Mouse (Mus musculus) liver, adult 2 months (tissue): ENCODE results near the gene Tango2. TPM values are rescaled to one million over a fixed set of nuclear protein-coding genes. Genes with fewer than 3 reads are reported as not detected.

Source experiments
- DNase-seq: peaks from one replicate; pipeline ENCODE4 v3.0.0-alpha.2; 2011; ENCODE audit warnings: low read depth, low spot score; ENCODE audit errors: extremely low read depth
- H3K27ac ChIP-seq: fragments of 200-500 bp; replicated peaks from 2 replicates; pipeline ENCODE4 v1.5.1; 2012; ENCODE audit warnings: low read depth, mild to moderate bottlenecking, control low read depth, inconsistent platforms, low read length; ENCODE audit not compliant: insufficient read depth
- H3K27me3 ChIP-seq: fragments of 200-500 bp; 2 replicates; pipeline ENCODE4 v1.6.1; 2012; ENCODE audit warnings: mild to moderate bottlenecking, moderate library complexity, low read length, inconsistent platforms; ENCODE audit not compliant: control insufficient read depth, insufficient read depth
- H3K36me3 ChIP-seq: fragments of 200-500 bp; 2 replicates; pipeline ENCODE4 v1.6.1; 2012; ENCODE audit warnings: low read length, inconsistent platforms; ENCODE audit not compliant: control insufficient read depth, insufficient read depth
- H3K4me1 ChIP-seq: fragments of 200-500 bp; 2 replicates; pipeline ENCODE4 v1.6.1; 2011; ENCODE audit warnings: low read length; ENCODE audit not compliant: control insufficient read depth, insufficient read depth
- H3K4me3 ChIP-seq: fragments of 200-500 bp; 2 replicates; pipeline ENCODE4 v1.5.1; 2011; ENCODE audit warnings: low read depth, mild to moderate bottlenecking, control low read depth, low read length, moderate library complexity; ENCODE audit not compliant: insufficient read depth
- H3K79me2 ChIP-seq: fragments of 200-500 bp; 2 replicates; pipeline ENCODE4 v1.6.1; 2012; ENCODE audit warnings: inconsistent platforms, mild to moderate bottlenecking, low read length, moderate library complexity; ENCODE audit not compliant: control insufficient read depth, insufficient read depth
- H3K9ac ChIP-seq: fragments of 200-500 bp; 2 replicates; pipeline ENCODE4 v1.6.1; 2012; ENCODE audit warnings: low read depth, mild to moderate bottlenecking, control low read depth, inconsistent platforms, low read length
- CTCF ChIP-seq: fragments of 200-500 bp; IDR thresholded peaks from 2 replicates; pipeline ENCODE4 v1.5.1; 2011; ENCODE audit warnings: low read depth, low read length, control low read depth
- POLR2A ChIP-seq: fragments of 200-500 bp; IDR thresholded peaks from 2 replicates; pipeline ENCODE4 v1.6.1; 2011; ENCODE audit warnings: low read length, control low read depth; ENCODE audit not compliant: insufficient read depth; ENCODE audit errors: extremely low read depth
- WGBS: fragments of 180-500 bp; shearing (Covaris S2); methylation state at CpG from one replicate; pipeline ENCODE4 v1.1.7; 2018; 5-methylcytosine and 5-hydroxymethylcytosine counted together
- polyA plus RNA-seq: library from polyadenylated mRNA; depleted of rRNA; stranded (reverse); fragments of >200 nt; gene quantifications from 2 replicates; pipeline ENCODE4 v1.2.3, GENCODE M21; 2012
- total RNA-seq: library from RNA; depleted of rRNA; stranded (reverse); fragments of >200 nt; gene quantifications from 2 replicates; pipeline ENCODE4 v1.2.3, GENCODE M21; 2014

Tango2 gene
- total and polyA plus RNA-seq, 2 experiments, result 57.1 to 58.0 TPM

DNA sequence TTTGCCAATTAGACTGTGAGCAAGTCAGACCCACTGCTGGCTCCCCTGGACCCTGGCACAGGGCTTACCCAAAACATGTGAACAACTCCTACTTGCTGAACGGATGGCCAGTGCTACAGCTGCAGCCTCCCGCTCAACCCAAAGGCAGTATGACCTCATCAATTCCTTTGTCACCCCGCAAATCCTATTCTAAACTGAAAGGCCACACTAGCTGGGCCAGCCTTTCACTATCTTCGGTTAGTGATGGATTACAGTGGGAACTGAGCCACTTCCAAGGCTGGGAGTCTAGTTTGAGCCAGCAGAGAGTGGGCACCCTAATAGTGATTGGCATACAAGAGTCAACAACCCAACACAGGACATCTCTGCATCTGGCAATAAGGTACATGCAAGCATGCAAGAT is 59.7 kb downstream of the Tango2 start:
- WGBS, result 14% methylated on average over 4 of the region's 4 CpGs
- no peak for DNase-seq
- Histone ChIP-seq H3K9ac (peak overlapping the region; percentile 87), H3K36me3 (peaks cover 8% of the 10 kb centered on the region), H3K27ac (no peak overlapping the region), H3K27me3 (no peaks in the 10 kb centered on the region), H3K4me3 (peak overlapping the region; percentile 88), H3K79me2 (peaks cover 17% of the 10 kb centered on the region), H3K4me1 (peaks cover 9% of the 10 kb centered on the region)
- TF ChIP-seq CTCF (no peak), POLR2A (no peak)

DNA sequence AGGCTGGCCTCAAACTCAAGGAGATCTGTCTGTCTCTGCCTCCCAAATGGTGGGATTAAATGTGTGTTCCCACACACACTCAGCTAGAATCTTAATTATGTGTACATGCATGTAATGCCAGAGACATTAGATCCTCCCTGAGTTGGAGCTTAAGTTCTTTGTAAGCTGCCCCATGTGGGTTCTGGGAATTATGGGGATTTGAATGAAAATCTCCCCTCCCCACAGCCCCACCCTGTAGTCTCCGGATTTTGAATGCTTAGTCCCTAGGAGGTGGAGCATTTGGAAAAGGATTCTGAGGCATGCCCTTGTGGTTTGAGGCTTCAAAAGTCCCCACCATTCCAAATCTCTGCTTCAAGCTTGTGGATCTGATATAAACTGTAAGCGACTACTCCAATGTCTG is 72.7 kb downstream of the Tango2 start:
- H3K36me3 ChIP-seq, result peaks cover 52% of the 10 kb centered on the region

DNA sequence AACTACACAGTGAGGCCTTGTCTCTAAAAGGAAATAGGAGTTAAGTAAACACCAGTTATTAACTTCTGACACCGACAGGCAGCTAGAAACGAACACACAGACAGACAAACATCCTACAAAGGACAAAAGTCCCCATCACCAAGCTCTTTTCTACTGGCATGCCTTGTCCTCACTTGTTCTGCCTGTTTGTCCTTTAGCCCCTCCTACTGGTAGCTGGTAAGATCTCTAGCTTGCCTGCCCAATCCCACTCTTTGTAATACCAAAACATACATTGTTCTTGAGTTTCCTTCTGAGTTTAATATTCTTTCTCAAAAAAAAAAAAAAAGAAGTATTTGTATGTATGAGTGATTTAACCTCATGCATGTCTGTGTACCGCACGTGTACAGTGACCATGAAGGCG is 79.7 kb downstream of the Tango2 start:
- no peak overlapping the region for H3K9ac ChIP-seq
- no peak overlapping the region for H3K4me3 ChIP-seq
- TF ChIP-seq CTCF, result no peak
- TF ChIP-seq POLR2A, result no peak
- no peak overlapping the region for H3K27ac ChIP-seq
- no peaks in the 10 kb centered on the region for H3K27me3 ChIP-seq
- no peaks in the 10 kb centered on the region for H3K4me1 ChIP-seq
- WGBS, result 82% methylated on average over 5 of the region's 5 CpGs
- peaks cover 51% of the 10 kb centered on the region for H3K36me3 ChIP-seq
- H3K79me2 ChIP-seq, result no peaks in the 10 kb centered on the region
- DNase-seq, result no peak

More for the DNA sequence above, 72.7 kb downstream of the Tango2 start:
- H3K4me1 ChIP-seq, result no peaks in the 10 kb centered on the region
- no peaks in the 10 kb centered on the region for H3K79me2 ChIP-seq
- WGBS, result 84% methylated on average over 2 of the region's 2 CpGs
- no peaks in the 10 kb centered on the region for H3K27me3 ChIP-seq
- DNase-seq, result no peak
- no peak overlapping the region for H3K27ac ChIP-seq
- TF ChIP-seq POLR2A (no peak), CTCF (no peak)
- no peak overlapping the region for H3K9ac ChIP-seq
- no peak overlapping the region for H3K4me3 ChIP-seq

DNA sequence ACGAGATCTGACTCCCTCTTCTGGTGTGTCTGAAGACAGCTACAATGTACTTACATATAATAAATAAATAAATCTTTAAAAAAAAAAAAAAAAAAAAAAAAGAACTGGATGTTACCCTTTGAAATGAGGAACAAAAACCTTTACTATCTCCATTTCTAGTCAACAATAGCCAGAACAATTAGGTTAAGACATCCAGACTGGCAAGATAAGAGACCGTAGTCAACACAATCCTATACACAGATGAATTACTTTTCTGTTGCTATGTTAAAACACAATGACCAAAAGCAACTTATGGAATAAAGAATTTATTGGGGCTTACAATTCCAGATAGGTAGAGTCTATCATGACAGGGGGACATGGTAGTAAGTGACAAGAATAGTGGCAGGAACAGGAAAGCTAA is 82.9 kb downstream of the Tango2 start:
- Histone ChIP-seq H3K9ac (no peak overlapping the region), H3K36me3 (peaks cover 33% of the 10 kb centered on the region), H3K27me3 (no peaks in the 10 kb centered on the region), H3K79me2 (no peaks in the 10 kb centered on the region), H3K27ac (no peak overlapping the region), H3K4me3 (no peak overlapping the region), H3K4me1 (no peaks in the 10 kb centered on the region)
- TF ChIP-seq POLR2A, result no peak
- no peak for TF ChIP-seq CTCF
- WGBS, result 83% methylated on average over 2 of the region's 2 CpGs
- no peak for DNase-seq

DNA sequence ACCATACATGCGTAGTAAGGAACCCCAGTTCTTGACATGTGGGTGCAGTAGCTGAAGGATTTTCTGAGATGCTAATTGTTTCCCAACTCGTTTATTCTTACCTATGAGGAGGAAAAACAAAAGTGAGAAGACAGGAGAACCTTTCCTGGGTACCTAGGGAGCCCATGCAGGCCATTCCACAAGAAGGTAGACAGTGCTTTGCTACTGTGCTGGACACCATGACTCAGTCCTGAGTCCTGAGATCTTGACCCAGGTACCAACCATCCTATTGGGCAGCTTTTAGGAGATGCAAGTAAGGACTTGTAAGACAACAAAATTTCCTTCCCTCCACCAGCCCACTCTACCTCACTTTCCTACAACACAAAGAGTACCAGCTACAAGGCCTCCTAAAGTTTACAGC is 89.7 kb downstream of the Tango2 start, which contains the start of gene Gm49776:
Gene Gm49776 (minus strand): TSS at position 101 of the 400 bp plus-strand sequence.
- Histone ChIP-seq H3K4me1 (no peaks in the 10 kb centered on the region), H3K9ac (no peak within 1 kb of the TSS), H3K27me3 (no peaks in the 10 kb centered on the region), H3K4me3 (no peak within 1 kb of the TSS), H3K79me2 (no peaks in the 10 kb centered on the region), H3K36me3 (peaks cover 49% of the 10 kb centered on the region), H3K27ac (no peak within 1 kb of the TSS)
- DNase-seq, result no peak
- WGBS, result 96% methylated on average over 2 of the region's 2 CpGs
- TF ChIP-seq POLR2A (no peak), CTCF (no peak)

DNA sequence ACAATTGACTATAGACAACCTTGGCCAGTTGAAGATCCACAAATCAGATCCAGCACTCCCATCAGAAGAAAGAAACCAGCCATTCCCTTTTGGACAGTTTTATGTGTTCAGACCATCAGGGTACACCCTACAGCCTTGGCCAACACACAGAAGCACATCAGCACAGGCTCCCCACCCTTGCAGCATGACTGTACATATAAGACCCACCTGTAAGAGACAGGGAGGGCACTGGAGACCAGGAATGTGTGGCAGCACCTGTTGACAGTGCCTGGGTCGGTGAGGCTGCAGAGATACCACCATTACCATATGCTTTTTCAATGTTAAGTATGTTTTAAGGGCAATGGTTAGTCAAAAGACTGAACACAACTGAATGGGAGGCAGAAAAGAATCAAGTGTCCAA is 94.0 kb downstream of the Tango2 start:
- H3K36me3 ChIP-seq, result peaks cover 46% of the 10 kb centered on the region
- H3K27ac ChIP-seq, result no peak overlapping the region
- H3K79me2 ChIP-seq, result peaks cover 5% of the 10 kb centered on the region; the same call in 1 of the 2 replicates
- peaks cover 7% of the 10 kb centered on the region for H3K4me1 ChIP-seq
- TF ChIP-seq CTCF (no peak), POLR2A (no peak)
- H3K4me3 ChIP-seq, result no peak overlapping the region
- 89% methylated on average over 1 of the region's 1 CpGs for WGBS
- no peak overlapping the region for H3K9ac ChIP-seq
- DNase-seq, result no peak
- H3K27me3 ChIP-seq, result no peaks in the 10 kb centered on the region
